Mouse (Mus musculus): ENCODE data around the gene Btbd16.

- no peak for TF ChIP-seq POLR2A (IDR thresholded peaks at IDR 0.05; ENCODE audit: low read depth, low read length)
- no peak for TF ChIP-seq CTCF (conservative IDR thresholded peaks at IDR 0.05; ENCODE audit: insufficient read depth, insufficient read length, low read depth, low read length)
Observed at GRCm38 (mm10) chr7:130801811-130802210, 27.9 kb downstream of the Btbd16 start.

All from kidney, adult 2 months (tissue).